Mouse (Mus musculus): ENCODE measurements around the gene Gm11733.

Gm11733 gene

GRCm38 (mm10) chr11:117497256-117498136 is 13.3 kb downstream of the Gm11733 start:
- ChIA-PET CTCF (interaction anchor here in 2 of 4 experiments (0.6 to 1.4 kb wide), 7 partner anchors 15 to 1762 kb away, joined by 3 to 4 read pairs (median 3); no protein-coding TSS in a partner anchor), POLR2A (interaction anchor here (0.6 to 2.2 kb wide), 20 partner anchors 8 to 373 kb away, joined by 3 to 10 read pairs (median 4); partner anchors contain the start of genes Gm11733 (in 2 of the 4) and Tnrc6c (in 2 of the 4))

DNA sequence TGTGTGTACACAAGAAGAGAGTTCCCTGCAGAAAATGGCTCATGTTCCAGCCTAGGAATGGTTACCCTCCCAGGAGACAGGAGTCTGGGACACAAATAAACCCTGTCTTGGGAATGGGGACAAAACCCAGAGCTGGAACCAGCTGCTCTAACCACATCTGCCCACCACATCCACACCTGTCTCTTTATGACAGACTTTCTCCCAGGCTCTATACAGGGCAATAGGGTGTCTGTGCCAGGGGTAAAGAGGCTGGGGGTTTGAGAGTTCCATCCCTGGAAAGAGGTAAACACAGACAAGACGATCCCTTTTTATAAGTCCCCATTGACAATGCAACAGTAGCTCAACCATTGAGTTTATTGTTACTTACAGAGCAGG is 14.0 kb downstream of the Gm11733 start:
- ChIA-PET POLR2A (interaction anchor here in 2 of 4 experiments (0.8 to 2.2 kb wide), 9 partner anchors 11 to 158 kb away, joined by 3 to 9 read pairs (median 4); partner anchors contain the start of gene Gm11733 (in 1 of the 2)), CTCF (interaction anchor here in 1 of 4 experiments (0.6 kb wide), 2 partner anchors 77 to 1763 kb away, joined by 3 to 4 read pairs; no protein-coding TSS in a partner anchor)

- ChIA-PET CTCF (interaction anchor here in 1 of 4 experiments (0.5 to 0.7 kb wide), 3 partner anchors 9 to 298 kb away, joined by 3 to 5 read pairs (median 3); no protein-coding TSS in a partner anchor), POLR2A (interaction anchor here in 2 of 4 experiments (0.9 to 1.7 kb wide), 3 partner anchors 11 to 145 kb away, joined by 4 read pairs; partner anchors contain the start of gene Tnrc6c (in 1 of the 2))
Observed at GRCm38 (mm10) chr11:117508972-117509371, 24.8 kb downstream of the Gm11733 start.

GRCm38 (mm10) chr11:117515718-117516421 is 31.7 kb downstream of the Gm11733 start:
- CTCF ChIA-PET = no interaction called here

DNA sequence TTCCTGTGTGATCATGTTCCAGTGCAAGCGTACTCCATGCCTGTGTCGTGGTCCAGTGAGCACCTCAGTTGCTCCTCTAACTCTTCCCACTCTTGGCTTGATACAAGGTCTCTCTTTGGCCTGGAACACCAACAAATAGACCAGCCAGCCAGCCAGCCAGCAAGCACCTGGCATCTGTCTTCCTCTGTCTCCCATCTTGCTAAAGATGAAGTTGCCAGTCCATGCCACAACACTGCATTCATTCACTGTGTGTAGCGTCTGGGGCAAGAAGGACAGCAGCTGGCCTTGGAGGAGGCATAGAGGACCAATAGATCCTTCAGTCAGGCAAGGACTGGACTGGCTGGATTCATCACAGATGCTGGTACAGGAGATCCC is 32.2 kb downstream of the Gm11733 start:
- ChIA-PET CTCF (no interaction called here), POLR2A (interaction anchor here in 1 of 4 experiments (1.0 kb wide), 1 partner anchor 10 kb away, joined by 3 read pairs; no protein-coding TSS in a partner anchor)

More at GRCm38 (mm10) chr11:117515718-117516421, 31.7 kb downstream of the Gm11733 start:
- POLR2A ChIA-PET = interaction anchor here in 1 of 4 experiments (1.0 kb wide), 1 partner anchor 11 kb away, joined by 3 read pairs; no protein-coding TSS in a partner anchor

GRCm38 (mm10) chr11:117521906-117522780 is 38.0 kb downstream of the Gm11733 start:
- ChIA-PET CTCF (interaction anchor here in 3 of 4 experiments (0.6 to 1.2 kb wide), 3 partner anchors 32 to 1462 kb away, joined by 3 read pairs; no protein-coding TSS in a partner anchor), POLR2A (interaction anchor here in 2 of 4 experiments (0.8 to 3.3 kb wide), 11 partner anchors 12 to 132 kb away, joined by 3 to 21 read pairs (median 5); partner anchors contain the start of gene Tnrc6c (in 2 of the 2))

DNA sequence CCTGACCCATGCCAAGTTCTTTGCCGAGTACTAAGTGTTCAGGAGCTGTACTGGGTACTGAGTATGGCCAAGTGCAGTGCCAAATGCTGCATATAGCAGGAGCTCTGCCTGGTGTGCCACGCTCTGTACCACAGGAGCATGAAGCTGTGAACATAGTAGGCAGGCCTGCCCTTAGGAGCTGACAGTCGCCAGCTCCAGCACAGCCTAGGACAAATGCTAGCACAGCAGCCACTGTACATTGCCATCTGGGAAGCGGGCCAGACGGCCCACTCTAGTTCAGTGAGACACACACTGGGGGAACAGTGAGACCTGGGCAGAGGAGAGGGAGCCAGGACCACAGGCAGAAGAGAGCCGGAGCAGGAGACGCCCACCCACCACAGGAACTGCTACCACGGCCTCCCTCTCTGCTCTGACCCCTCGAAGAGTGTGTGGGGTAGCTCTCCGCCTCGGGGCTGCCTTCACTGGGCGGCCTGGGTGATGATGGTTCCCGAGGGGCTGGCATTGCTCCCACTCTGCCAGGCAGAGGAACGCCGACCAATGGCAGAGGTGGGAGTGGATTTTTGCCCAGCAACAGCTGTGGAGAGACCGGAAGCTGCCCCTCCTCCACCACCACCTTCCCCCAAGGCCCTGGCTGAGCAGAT is 38.8 kb downstream of the Gm11733 start:
- ChIA-PET POLR2A (interaction anchor here in 2 of 4 experiments (0.7 to 3.3 kb wide), 14 partner anchors 11 to 152 kb away, joined by 3 to 21 read pairs (median 4); partner anchors contain the start of gene Tnrc6c (in 2 of the 2)), CTCF (interaction anchor here (0.5 to 1.2 kb wide), 5 partner anchors 11 to 138 kb away, joined by 3 read pairs; no protein-coding TSS in a partner anchor)

DNA sequence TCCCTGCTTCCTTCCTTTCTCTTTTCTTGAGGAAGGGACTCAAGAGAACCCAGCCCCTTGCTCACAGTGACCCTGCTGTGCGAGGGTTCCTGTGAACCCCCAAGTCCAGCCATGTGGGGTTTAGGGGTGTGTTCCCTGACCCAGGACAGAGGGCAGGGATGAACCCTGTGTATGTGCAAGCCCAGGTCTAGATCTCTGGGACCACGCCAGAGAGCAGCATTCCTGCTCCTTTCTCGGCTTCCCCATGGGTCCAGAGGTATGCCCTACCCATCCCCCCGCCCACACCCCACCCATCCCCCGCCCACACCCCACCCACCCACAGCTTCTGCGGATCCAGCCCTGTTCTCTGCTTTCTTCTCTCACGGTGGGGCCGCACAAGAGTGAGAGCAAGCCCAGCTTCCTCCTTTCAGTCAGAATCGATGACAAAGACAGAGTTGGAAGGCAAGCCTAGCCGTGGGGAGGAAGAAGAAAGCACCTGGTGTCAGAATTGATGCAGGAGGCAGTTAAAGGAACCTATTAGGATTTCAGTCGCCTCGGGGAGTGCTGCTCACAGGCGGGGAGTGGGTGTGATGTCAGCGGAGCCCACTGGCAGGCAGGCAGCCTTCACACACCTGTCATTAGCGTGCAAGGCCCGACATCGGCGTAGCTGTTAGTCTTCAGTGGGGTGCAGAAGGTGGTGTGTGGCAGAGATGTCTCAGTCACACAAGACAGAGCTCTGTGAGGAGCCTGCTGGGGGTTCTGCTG is 41.6 kb downstream of the Gm11733 start:
- ChIA-PET POLR2A (interaction anchor here (0.5 to 3.7 kb wide), 28 partner anchors 11 to 834 kb away, joined by 3 to 16 read pairs (median 3); partner anchors contain the start of gene Tnrc6c (in 2 of the 4)), CTCF (interaction anchor here in 3 of 4 experiments (0.7 to 1.2 kb wide), 4 partner anchors 82 to 312 kb away, joined by 3 read pairs; no protein-coding TSS in a partner anchor)

DNA sequence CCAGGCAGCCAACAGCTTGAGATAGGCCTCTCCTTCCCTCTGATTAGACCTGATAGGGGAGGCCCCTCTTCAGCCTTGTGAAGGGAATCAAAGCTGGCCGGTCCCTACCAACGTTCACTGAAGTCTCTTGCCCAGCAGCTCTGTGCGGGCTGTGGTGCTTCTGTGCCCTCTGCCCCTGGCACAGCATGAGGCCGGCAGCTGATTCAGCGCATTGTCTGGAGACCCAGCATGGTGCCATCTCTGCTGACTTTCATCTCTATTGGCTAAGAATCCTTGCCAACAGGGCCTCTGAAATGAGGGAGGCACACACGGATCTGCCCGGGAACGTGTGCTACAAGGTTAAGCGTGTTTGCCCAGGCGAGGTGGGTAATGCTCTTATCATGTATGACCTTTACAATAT is 48.2 kb downstream of the Gm11733 start:
- ChIA-PET POLR2A (no interaction called here), CTCF (no interaction called here)

DNA sequence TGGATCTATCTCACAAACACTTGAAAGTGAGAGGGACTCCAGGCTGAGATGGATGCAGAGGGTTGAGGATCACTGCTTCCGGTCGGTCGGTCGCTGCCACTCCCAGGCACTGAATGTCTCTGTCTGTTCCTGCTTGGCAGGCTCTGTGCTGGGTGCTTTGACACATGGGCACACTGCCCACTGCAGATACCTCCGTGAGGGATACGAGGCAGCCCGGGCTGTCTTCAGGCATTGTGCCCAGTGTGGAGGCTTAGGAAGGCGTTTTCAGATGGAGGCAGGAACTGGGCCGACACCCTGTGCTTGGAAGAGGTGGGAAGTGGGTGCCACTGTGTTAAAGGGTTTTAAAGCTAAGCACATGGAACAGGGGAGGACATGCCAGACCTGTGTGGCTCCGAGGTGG is 50.7 kb downstream of the Gm11733 start:
- CTCF ChIA-PET = no interaction called here
- POLR2A ChIA-PET = interaction anchor here in 2 of 4 experiments (0.8 to 1.9 kb wide), 4 partner anchors 10 to 120 kb away, joined by 3 to 5 read pairs (median 4); partner anchors contain the start of gene Tnrc6c (in 1 of the 2)

GRCm38 (mm10) chr11:117535491-117536304 is 51.5 kb downstream of the Gm11733 start:
- ChIA-PET CTCF (no interaction called here), POLR2A (interaction anchor here in 2 of 4 experiments (0.8 to 3.3 kb wide), 7 partner anchors 9 to 119 kb away, joined by 3 to 12 read pairs (median 5); partner anchors contain the start of gene Tnrc6c (in 2 of the 2))

DNA sequence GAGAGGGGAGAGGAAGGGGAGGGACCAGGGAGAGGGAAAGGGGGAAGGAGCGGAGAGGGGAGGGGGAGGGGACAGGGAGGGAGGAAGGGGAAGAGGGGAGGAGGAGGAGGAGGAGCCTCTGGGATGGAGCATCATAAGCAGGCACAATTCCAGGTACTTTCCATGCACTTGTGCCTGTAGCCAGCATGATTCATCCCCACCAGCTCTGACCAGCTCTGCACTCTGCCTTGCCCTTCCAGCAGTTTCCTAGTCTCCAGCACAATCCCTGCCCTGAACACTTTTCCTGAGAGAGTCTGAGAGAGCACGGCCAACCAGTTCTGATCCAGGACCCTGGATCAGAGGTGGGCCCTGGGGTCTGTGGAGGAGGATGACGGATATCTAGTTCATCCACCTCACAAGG is 52.4 kb downstream of the Gm11733 start:
- ChIA-PET CTCF (no interaction called here), POLR2A (interaction anchor here in 3 of 4 experiments (0.8 to 3.3 kb wide), 9 partner anchors 8 to 118 kb away, joined by 3 to 12 read pairs (median 5); partner anchors contain the start of gene Tnrc6c (in 1 of the 3))

Data from embryonic stem cell, embryonic (primary cell).